Mouse (Mus musculus): ENCODE data around the gene Mdh1b.
A peak's percentile ranks its signal among the peaks of the same experiment; 100 is the strongest.

Gene Mdh1b

DNA sequence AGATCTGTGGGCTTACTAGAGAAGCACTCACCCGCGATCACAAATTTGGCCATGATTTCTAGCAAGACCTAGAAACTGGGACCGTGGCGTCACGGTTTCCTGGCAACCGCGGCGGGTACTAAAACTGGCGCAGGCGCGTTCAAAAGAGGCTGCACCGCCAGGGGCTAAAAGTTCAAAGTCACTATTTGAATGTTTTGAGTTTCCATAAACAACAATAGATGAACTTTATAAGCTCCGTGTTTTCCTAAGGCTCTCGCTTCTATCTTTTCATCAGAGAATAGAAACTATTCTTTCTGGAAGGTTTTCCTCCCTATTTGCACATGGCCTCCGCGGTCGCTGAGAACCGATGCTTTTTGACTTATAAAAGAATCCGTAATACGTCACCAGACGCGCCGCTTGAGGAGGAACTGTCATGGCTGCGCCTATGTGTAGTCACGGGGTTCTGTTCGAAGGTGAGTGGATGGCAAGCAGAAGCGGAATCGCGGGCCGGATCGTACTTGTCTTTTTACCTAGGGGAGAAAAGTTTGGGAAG lies at the start of gene Mdh1b, which contains the start of gene Fastkd2:
Mdh1b (minus strand) TSS at position 79 of the 532 bp plus-strand sequence.
Fastkd2 (plus strand) TSS at position 375 of the 532 bp plus-strand sequence.
- DNase-seq (ENCODE audit: low read depth, low spot score) = peak; percentile 90

DNA sequence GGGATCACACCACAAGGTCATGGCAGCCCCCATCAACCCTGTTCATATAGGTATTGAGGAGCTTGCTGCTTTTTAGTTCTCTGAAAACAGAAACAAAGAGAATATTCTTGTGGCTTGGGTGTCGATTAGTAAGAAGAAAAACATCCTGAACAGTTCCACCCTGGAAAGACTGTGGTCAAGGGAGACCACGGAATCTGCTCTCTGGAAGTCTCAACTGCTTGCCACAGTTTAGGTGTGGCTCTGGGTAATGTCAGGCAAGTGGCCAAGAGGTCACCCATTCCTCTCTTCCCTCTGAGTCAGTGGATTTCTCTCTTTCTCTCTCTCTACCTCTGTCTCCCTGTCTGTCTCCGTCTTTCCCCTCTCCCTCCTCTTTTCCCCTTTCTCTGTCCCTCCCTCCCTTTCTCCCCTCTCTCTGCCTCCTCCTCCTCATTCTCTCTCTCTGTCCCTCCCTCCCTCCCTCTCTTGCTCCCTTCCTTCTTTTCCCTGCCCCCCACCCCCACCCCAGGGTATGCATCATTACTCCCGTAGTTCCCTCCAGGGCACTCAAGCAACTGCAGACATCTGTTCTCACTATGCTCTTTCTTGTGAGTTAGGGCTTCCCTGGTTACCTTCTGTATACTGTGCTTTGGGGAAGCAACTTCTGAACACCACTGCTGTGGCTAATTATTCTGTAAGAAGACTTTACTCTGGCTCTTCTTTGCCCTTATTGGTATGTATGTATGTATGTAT lies 46.9 kb upstream of the Mdh1b start:
- DNase-seq (ENCODE audit: low read depth, low spot score) = no peak

DNA sequence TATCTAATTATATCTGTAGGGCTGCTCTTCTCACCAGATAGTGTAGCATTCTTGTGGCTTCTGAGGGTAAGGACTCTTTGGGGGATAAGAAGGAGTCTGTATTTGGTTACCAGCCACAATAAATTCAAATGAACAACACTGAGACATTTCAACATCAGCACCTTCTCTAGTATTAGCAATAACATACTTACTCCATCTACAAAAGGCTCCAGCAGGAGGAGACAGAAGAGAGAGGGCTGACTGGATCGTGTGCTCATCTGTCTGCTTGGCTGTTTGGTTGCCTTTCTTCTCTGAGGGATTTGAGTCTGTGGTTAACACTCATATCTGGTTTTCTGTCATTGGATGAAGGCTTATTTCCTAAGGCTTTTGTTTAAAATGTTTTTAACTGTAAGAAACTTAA lies 46.3 kb upstream of the Mdh1b start:
- DNase-seq (ENCODE audit: low read depth, low spot score) = no peak

DNA sequence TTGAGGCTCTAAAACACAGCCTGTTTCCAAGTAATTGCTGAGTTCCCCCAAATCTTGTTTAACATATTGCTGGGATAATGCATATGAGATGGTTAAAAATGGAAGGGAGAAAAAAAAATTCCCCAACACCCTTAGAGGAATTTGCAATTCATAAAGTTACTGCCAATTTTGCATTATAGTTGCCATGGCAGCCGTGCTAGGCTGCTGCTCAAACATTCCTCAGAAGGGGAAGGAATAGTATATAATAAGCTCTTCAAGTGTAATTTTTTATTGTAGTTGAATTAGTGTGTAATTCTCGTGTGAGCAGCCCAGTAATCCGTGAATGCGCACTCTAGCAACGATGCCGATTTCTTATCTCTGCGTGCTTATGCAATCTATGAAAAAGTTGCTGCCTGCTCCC lies 40.2 kb upstream of the Mdh1b start:
- DNase-seq (ENCODE audit: low read depth, low spot score) = no peak

DNA sequence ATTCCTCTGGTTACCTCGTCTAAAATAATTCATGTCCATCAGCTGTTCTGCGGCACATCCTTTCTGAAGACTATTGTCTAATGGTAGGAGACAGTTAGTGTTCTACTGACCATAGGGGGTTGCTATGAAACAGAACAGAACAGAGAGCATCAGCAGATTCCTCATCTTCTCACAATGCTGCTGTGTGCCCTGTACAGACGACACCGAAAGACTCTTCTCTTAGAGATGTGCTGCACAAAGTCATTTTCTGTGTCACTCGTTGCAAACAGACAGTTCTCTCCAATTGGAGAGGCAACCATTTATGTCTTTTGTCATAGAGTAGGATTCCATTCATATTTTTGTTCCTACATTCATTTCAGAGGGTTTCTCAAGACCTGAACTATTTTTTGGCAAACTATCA lies 39.0 kb upstream of the Mdh1b start, which contains the start of gene 4933402D24Rik:
4933402D24Rik (minus strand) TSS at position 101 of the 400 bp plus-strand sequence.
- DNase-seq (ENCODE audit: low read depth, low spot score) = no peak

DNA sequence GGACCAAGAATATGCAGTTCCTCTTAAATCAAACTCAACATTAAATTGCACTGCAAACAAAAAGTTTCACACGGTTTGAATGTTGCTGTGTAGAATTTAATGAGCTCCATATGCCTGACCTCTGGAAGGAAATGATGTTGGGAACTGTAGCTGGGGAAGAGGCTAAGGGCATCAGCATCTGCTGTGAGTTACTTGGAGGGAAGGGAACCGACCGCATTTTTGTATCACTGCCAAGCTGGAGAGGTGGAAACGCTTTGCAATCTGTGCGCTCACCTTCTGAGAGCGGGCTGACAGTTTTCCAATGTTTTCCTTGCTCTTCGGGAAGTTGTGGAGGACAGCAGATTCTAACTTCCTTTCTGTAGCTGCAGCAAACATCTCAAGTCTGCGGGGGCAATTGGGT lies 38.0 kb upstream of the Mdh1b start:
- DNase-seq (ENCODE audit: low read depth, low spot score) = peak; percentile 68

DNA sequence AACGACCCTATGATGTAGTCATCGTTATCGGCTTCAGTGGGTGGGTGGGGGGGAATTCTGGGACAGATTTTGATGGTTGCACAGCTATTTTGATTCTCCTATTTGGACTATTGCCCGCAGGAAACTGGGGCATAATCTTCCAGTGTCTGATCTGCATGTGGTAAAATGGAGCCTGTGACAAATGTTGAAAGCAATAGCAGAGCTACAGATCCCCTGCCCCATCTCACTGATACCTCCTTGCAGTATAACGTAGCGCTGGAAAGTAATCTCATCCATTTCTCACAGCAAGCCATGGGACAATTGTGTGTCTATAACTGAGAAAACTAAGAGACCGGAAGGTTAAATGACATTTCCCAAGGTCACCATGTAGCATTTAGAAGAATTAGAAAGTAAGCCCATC lies 34.3 kb upstream of the Mdh1b start:
- DNase-seq (ENCODE audit: low read depth, low spot score) = no peak

DNA sequence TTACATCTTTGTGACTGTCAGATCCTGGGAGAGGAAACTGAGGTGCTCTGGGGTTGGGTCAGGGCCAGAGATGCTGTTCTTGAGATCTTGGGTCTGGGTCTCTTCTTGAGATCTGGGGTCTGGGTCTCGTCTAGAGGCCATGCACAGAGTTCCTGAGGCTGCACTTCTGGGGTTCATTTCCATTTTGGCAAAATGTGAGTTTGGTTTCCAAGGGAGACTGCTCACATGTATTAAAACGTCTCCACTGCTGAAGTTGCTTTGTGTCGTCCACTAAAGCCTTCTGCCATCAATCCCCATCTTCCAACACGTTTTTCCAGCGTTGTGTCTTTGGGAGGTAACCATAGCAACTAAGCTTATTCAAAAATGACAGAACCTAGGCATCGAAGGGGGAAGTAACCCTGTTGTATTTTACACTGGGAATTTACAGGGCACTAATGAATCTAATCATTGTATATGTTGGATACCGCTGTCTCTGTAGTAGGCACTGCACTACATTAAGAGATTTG lies 33.8 kb upstream of the Mdh1b start:
- no peak for DNase-seq (ENCODE audit: low read depth, low spot score)

DNA sequence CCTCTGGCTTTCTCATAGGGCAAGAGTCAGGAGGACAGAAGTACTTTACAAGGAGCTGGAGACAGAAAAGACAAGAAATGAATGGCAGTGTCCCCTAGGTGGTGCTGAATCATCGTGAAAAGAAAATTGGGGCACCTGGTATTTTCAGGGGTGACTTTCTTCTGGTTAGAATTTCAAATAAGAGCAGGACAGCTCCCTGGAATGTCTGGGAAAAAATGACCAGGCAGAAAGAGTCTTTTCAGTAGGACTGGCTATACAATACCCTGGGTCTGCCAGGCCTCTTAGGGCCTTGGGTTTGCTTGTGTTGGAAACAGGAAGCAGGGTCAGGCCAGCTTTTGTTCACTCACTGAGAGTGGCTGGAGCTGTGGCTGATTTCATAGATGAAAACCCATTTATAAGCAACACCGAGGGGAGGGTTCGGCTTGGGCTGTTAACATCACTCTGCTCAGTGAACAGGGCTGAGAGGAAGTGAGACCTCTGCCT lies 33.1 kb upstream of the Mdh1b start:
- DNase-seq (ENCODE audit: low read depth, low spot score) = peak; percentile 59

DNA sequence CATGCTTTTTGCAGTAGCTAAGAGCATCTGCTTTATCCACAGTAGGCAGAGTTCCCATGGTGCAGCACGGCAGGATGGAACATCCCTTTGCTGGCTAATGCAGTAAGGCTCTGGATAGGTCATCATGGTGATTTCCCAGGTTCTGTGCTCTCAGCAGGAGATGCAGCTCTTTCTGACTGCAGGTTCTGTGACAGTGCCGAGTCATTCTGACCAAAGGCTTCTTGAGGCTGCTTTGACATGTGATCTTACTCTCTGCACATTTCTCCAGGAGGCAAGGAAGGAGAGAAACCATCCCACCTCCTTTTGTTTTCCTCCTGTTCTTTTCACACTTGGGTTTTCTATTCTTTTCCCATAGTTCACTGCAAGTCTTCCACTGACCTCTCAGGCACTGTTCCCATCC lies 25.9 kb upstream of the Mdh1b start:
- DNase-seq (ENCODE audit: low read depth, low spot score) = no peak

DNA sequence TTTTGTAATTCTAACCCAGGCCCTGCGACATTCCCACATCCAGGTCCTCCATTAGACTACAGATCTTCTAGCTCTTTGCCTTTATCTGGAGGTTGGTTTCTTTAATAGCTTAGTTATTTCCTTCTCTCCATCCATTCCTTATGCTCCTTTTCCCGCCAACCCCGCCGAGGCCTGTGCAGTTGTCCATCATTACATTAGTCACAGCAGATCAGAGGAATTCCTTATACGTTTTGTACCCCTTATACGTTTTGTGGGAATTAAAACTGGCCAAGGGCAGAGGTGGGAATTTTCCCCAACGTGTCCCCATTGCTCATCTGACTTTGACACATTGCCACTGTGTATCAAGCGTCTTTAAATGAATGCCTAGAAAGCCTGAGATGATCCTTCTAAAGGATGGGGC lies 322 bp downstream of the Mdh1b start:
- DNase-seq (ENCODE audit: low read depth, low spot score) = no peak

DNA sequence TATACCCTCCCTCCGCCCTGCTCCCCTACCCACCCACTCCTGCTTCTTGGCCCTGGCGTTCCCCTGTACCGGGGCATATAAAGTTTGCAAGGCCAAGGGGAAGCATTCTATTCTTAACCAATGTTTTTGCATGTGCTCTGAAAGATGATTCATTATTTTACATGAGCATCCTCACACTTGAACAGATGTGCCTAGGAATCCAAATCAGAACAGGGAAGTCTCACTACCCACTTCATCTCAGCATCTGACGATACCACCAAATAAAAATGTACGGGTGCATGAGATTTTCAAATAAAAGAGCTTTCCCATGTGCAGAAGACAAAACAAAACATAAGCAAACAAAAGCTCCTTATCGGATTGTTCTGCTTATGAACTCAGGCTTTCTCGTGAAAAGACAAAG lies 10.0 kb downstream of the Mdh1b start:
- DNase-seq (ENCODE audit: low read depth, low spot score) = no peak

DNA sequence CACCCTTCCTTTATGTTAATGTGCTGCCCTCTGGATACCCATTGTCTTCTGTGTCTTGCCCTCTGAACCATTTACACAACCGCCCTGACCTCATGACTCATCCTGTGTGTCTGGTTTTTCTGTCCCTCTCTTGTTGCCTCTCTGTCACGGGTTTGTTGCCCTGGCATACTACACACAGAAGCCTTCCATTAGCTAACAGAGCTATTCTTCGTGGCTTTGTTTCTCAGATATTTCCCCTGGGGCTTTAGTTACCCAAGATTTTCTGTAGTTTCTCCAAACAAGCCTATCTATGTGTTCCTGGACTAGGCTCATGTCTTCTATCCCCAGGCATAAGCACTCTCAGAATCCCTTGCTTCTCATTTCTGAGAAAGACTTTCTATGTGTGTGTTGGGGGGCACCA lies 21.2 kb downstream of the Mdh1b start:
- no peak for DNase-seq (ENCODE audit: low read depth, low spot score)

DNA sequence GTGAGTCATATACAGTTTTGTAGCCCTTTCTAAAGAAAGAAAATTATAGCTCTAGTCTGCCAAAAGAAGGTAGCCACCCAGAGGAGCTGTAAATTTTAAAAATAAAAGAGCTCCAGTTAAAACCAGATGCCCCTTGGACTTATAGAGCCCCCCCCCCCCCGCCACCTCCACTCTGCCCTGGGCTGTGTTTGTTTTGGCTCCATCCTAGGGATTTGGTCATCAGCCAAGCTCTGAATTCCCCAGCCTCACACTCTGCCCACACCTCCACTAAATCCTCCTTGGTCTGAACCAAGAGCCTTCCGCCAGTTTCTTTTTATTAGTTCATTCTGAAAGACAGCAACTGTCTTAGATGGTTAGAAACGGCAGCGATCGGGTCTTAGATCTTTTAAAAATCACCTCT lies 24.4 kb downstream of the Mdh1b start:
- DNase-seq (ENCODE audit: low read depth, low spot score) = no peak

DNA sequence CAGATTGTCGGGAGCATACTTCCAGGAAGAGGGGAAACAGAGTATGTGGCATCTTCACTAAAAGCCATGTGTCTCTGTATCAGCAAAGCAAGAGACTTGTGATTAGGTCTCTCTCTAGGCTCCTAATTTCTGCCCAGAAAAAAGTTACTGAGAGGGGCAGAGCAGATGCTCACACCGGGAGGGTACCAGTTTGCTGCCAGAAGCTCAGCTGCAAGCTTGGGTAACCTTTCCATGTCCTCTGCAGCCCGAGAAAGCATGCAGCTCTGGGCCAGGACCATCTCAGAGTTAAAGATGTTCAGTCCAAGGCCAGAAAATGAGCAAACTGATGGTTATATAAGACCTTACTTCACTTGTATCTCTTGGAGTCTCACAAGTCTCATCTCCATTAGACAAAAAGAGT lies 33.3 kb downstream of the Mdh1b start:
- DNase-seq (ENCODE audit: low read depth, low spot score) = no peak

DNA sequence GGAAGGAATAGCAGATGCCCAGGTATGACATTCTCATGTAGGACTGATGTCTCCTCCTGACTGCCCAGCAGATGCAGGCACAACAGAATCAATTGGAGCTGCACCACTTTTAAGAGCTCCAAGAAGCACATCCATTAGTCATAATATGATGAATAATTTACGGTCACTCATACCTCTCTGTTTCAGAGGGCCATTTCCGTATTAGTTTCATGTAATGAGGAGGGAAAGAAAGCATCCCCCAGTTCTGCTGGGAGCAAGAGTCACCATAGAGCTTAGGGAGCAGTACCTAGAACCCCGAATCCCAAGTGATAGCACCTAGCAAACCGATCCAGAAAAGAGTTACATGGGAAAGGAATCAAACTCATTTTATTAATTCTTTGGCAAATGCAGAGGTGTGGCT lies 43.3 kb downstream of the Mdh1b start, which contains the start of gene Dytn:
Dytn (minus strand) TSS at position 101 of the 400 bp plus-strand sequence.
- no peak for DNase-seq (ENCODE audit: low read depth, low spot score)

DNA sequence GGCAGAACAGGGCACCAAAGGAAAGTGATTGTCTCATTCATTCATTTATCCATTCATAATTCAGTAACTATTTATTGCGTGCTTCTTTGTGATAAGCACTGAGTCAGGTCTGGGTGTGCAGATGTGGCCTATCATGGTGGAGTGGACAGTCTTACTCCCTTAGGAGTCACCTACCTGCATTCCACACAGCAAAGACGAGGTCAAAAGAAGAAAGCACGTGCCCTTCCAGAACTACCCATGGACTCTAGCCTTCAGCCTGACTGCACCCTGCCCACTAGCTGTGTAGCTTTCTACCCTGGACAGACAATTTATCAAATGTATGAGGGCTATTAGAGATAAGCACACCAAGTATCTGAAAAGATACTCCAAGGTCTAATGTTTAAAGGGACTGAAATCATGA lies 54.1 kb downstream of the Mdh1b start:
- DNase-seq (ENCODE audit: low read depth, low spot score) = no peak

DNA sequence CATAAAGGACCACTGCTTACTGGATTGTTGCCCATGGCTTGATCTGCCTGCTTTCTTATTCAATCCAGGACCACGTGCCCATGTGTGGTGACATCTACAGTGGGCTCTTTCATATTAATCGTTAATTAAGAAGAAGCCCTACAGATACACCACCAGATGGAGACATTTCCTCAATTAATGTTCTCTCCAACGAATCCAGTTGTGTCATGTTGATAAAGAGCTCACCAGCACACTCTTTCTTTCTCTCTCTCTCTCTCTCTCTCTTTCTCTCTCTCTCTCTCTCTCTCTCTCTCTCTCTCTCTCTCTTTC lies 61.3 kb downstream of the Mdh1b start:
- DNase-seq (ENCODE audit: low read depth, low spot score) = peak; percentile 56

DNA sequence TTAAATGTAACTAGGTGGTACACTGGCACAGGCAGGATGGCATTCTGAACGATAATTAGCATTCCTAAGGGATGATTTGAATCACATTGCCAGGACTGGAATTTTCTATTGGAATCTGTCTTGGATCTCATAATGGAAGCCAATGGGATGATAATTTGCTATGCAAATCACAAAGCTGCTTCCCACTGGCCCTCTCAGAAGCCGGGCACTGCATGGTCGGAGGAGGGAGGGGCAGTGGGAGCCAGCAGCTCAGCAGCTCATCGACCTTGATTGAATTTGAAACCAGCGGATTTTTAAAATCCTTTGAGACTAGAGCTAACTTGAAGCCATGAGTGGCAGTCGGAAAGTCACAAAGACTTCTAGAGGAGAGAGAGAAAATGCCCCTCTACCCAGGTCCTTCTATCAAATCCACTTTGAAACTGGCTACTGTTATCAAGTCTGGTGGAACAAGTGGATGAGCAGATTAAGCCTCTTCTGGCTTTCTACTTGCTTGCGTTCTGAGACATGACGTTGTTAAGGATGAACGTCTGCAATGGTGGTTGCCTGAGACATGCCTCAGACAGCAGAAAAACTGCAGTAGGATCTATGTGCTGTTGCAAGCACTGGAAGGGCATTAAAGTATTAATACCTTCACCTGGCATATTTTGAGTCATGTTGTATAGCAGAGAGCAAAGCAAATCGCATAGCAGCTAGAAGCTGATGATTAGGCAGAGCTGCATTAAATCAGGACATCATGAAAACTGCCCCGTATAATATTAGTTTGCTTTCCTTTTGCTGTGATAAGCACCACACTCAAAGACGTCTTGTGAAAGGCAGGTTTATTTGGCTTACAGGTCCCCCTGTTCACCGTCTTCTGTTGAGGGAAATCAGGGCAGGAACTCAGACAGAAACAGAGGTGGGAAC lies 61.9 kb downstream of the Mdh1b start:
- DNase-seq (ENCODE audit: low read depth, low spot score) = no peak

DNA sequence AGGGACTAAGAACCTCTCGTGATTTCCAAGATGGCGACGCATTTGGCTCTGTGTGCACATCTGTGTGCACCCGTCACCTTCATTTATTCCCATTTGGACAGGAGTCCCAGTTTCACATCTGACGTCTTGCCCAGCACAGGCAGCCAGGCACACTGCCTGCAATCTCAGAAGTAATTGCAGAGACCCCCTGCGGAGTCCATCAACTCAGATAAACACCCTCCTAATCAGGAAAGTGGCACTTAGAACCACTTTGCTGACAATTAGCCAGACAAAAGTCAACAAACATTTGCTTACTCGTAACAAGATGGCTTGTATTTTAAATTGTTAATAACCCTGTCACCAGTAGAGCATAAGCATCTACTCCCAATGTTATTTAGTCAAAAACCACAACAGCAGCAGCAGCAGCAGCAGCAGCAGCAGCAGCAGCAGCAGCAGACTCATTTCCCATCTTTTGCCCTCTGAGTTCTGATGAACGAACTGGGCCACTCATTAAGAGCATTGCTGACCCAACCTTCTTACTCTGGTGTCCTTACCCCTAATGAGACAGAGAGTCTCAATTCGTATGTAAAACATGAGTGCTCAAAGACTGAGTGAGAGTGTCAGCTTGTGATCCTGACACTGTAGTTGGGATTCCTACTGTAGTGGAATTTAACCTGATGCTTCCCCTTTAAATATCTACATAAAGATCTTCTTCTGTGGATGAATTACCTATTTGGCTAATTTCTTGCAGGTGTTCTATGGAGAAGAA lies 62.7 kb downstream of the Mdh1b start:
- no peak for DNase-seq (ENCODE audit: low read depth, low spot score)

DNA sequence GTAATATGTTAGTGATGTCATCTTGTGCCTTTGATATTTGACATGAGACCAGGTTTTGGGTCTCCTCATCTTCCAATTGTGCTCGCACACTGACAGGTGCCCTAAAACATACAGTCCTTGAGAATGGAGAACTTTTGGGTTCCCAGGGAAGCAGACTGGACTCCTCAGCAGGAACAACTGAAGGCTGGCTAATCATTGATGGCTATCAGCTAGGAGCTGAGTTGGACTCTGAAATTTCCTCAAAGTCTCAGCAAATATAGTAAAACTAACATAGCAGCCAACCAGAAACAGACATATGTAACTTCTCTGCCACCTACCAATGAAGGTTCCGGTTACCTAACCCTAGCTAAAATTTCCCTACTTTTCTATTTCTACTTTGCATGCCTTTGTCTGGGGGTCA lies 64.0 kb downstream of the Mdh1b start:
- DNase-seq (ENCODE audit: low read depth, low spot score) = no peak

DNA sequence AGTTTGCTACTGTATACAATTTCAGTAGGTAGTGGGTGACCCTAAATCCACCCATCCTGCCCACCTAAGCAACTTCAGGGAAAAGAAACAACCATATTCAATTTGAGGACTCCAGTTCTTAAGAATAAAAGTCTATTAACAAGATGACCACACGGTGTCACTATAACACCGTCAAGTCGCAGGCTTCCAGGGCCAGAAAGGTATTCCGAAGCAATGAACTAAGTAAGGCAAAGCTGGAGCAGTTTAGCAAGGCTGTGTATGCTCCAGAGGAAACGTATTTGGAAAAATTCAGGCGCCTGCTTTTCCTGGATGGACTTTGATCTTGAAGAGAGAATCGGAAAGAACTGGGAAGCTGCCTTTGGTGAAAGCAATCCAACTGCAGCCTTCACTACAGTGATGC lies 70.5 kb downstream of the Mdh1b start:
- peak; percentile 88 for DNase-seq (ENCODE audit: low read depth, low spot score)

Data from forelimb bud, embryonic 11.5 days (tissue).